In the genomic region with DNA sequence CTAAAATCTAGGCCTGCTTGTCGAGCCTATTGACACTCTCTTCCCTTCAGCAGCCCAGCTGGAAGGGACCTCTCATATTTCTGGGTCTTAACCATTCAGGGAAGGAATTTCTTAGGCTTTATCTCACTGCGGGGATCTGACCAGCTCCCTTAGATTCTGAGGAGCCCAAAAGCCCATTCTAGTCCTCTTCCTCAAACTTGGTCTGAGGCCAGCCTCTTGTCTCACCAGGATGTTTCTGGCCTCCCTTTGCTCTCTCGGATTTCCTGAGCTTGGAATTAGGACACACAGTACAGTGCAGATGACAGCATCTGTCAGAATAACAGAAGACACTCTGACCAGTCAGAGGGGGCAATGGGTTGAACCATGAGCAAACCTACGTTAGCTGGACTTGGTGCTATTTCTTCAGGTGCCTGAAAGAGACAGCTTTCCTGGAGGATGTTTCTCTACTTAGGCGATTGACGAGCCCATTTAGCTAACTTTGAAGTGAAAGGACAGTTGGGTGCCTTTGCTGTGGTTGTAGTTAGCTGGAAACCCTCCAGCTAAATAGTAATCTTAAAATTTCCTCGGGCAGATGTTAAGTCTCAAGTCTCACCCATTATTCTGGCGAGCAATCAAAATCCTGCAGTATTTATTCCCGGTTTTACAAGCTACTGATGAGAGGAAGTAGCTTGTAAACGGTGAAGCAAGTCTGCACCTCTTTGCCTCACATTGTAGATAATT, we compare ENCODE assay signal across 8 mouse cellular contexts. TPM values are rescaled to one million over a fixed set of nuclear protein-coding genes. Genes with fewer than 3 reads are reported as not detected.
A peak's percentile ranks its signal among the peaks of the same experiment; 100 is the strongest.
DNase-seq lines count a peak whose midpoint lies in the region; ATAC-seq and TF ChIP-seq lines count a peak whose summit lies in the region.

No protein-coding gene starts in this region.

- no peaks in the 10 kb centered on the region for H3K27me3 ChIP-seq in heart, adult 2 months (ENCODE audit: control insufficient read depth, insufficient read depth, low read length)
- no peaks in the 10 kb centered on the region for H3K27me3 ChIP-seq in kidney, adult 2 months (replicated peaks; ENCODE audit: control insufficient read depth, insufficient read depth, low read length)
- no peaks in the 10 kb centered on the region for H3K27me3 ChIP-seq in lung, postnatal 0 days (replicated peaks; ENCODE audit: insufficient read depth, low read length)

- H3K36me3 ChIP-seq in heart, adult 2 months (ENCODE audit: control insufficient read depth, insufficient read depth, low read length), result peaks cover 6% of the 10 kb centered on the region
- no peaks in the 10 kb centered on the region for H3K36me3 ChIP-seq in kidney, adult 2 months (ENCODE audit: control insufficient read depth, insufficient read depth, low read length)
- no peaks in the 10 kb centered on the region for H3K36me3 ChIP-seq in lung, postnatal 0 days (ENCODE audit: insufficient read depth, low read length)

- peak; percentile 45 for DNase-seq in gastrocnemius, adult 18-20 months (ENCODE audit: low spot score)
- DNase-seq in gastrocnemius, postnatal 25 days, result no peak
- peak; percentile 13 for DNase-seq in brain, adult 2 months (ENCODE audit: low read depth, low spot score)
- DNase-seq in heart, adult 2 months, result peak; percentile 33 to 39
- DNase-seq in kidney, adult 2 months, result peak; percentile 60
- peak; percentile 81 for DNase-seq in lung, postnatal 0 days (ENCODE audit: low spot score)
- no peak for DNase-seq in frontal cortex, adult 2 months (ENCODE audit: extremely low spot score in 1 of 2, low spot score in 1 of 2)

- peak; percentile 34 for ATAC-seq in lung, postnatal 0 days
- no peak for ATAC-seq in erythroid progenitor cell, adult 5-6 weeks (replicated peaks; ENCODE audit: low FRiP score, poor library complexity, severe bottlenecking)

- H3K4me2 ChIP-seq in lung, postnatal 0 days (replicated peaks; ENCODE audit: low read depth, low read length), result peak overlapping the region; percentile 75

- H3K4me1 ChIP-seq in heart, adult 2 months (ENCODE audit: control insufficient read depth, insufficient read depth, low read length), result peaks cover 4% of the 10 kb centered on the region
- H3K4me1 ChIP-seq in kidney, adult 2 months (ENCODE audit: control insufficient read depth, insufficient read depth, low read length), result peaks cover 9% of the 10 kb centered on the region; the same call in 1 of the 2 replicates
- H3K4me1 ChIP-seq in lung, postnatal 0 days (ENCODE audit: insufficient read depth, low read depth, low read length), result peaks cover 14% of the 10 kb centered on the region; the same call in 1 of the 2 replicates

- peaks cover 7% of the 10 kb centered on the region for H3K79me2 ChIP-seq in heart, adult 2 months (replicated peaks; ENCODE audit: control insufficient read depth, insufficient read depth, low read length)

- H3K9ac ChIP-seq in heart, adult 2 months (ENCODE audit: low read depth, low read length), result peak overlapping the region; percentile 20
- peak overlapping the region; percentile 97 for H3K9ac ChIP-seq in lung, postnatal 0 days (replicated peaks; ENCODE audit: low read depth)

- TF ChIP-seq CTCF in heart, adult 2 months (IDR thresholded peaks at IDR 0.05), result no peak
- TF ChIP-seq CTCF in kidney, adult 2 months (conservative IDR thresholded peaks at IDR 0.05; ENCODE audit: insufficient read depth, insufficient read length, low read depth, low read length), result no peak
- no peak for TF ChIP-seq CTCF in lung, postnatal 0 days (IDR thresholded peaks at IDR 0.05)

- WGBS in heart, adult 2 months, result 17% methylated on average over 10 of the region's 10 CpGs
- 10% methylated on average over 10 of the region's 10 CpGs for WGBS in kidney, adult 2 months
- WGBS in lung, postnatal 0 days, result 22% methylated on average over 10 of the region's 10 CpGs

- H3K4me3 ChIP-seq in heart, adult 2 months, result peak overlapping the region; percentile 95
- peak overlapping the region; percentile 63 for H3K4me3 ChIP-seq in kidney, adult 2 months (ENCODE audit: insufficient read depth, low read depth, low read length)
- H3K4me3 ChIP-seq in lung, postnatal 0 days (ENCODE audit: low read depth, low read length), result peak overlapping the region; percentile 93

- no peaks in the 10 kb centered on the region for H3K9me3 ChIP-seq in lung, postnatal 0 days (ENCODE audit: low read length)

- peak overlapping the region; percentile 90 for H3K27ac ChIP-seq in heart, adult 2 months
- peak overlapping the region; percentile 76 for H3K27ac ChIP-seq in kidney, adult 2 months (ENCODE audit: insufficient read depth, low read depth, low read length)
- H3K27ac ChIP-seq in lung, postnatal 0 days (ENCODE audit: low read length), result peak overlapping the region; percentile 95

- TF ChIP-seq POLR2A in heart, adult 2 months (IDR thresholded peaks at IDR 0.05; ENCODE audit: insufficient read depth, low read depth, low read length), result no peak
- no peak for TF ChIP-seq POLR2A in kidney, adult 2 months (IDR thresholded peaks at IDR 0.05; ENCODE audit: low read depth, low read length)

- TF ChIP-seq EP300 in heart, adult 2 months (IDR thresholded peaks at IDR 0.05; ENCODE audit: insufficient read depth, low read depth, low read length), result no peak
- TF ChIP-seq EP300 in lung, postnatal 0 days (IDR thresholded peaks at IDR 0.05), result peak; percentile 13

- intact Hi-C loops in heart, adult 2 months (cut with DNase I), result loop anchor here (5.0 kb wide), 2 partner anchors 131 to 151 kb away; partner anchors contain the start of genes Bub3 and Hmx3

RNA-seq across cellular contexts. Expression of gene Acadsb, which starts 1.0 kb away (rescaled TPM):
- total RNA-seq in gastrocnemius, adult 18-20 months (2021), result 100 to 1,000 TPM; 158 to 191 TPM
- 100 to 1,000 TPM; 120 to 130 TPM for total RNA-seq in gastrocnemius, postnatal 25 days (2021)
- total RNA-seq in heart, adult 2 months (2021), result 100 to 1,000 TPM; 233 to 264 TPM
- polyA plus RNA-seq in heart, adult 2 months (2012; rRNA removed), result 22.7 and 67.6 TPM in 2 replicates
- polyA plus RNA-seq in kidney, adult 2 months (2012; rRNA removed), result 23.2 and 30.9 TPM in 2 replicates
- polyA plus RNA-seq in lung, postnatal 0 days (2015; fragmentation: Nextera tagmentation; extraction: Ambion mirVana), result 99.4 and 129 TPM in 2 replicates
- total RNA-seq in erythroid progenitor cell, adult 5-6 weeks (2015; ENCODE audit: low replicate concordance), result 1.7 and 10.1 TPM in 2 replicates
- total RNA-seq in erythroid progenitor cell, adult 5-6 weeks (2017; ENCODE audit: low replicate concordance), result 12.9 and 18.9 TPM in 2 replicates
- 35.7 and 42.8 TPM in 2 replicates for polyA plus RNA-seq in frontal cortex, adult 2 months (2012; rRNA removed)

RNA-seq across cellular contexts. Expression of gene Ikzf5, which starts 1.1 kb away (rescaled TPM):
- total RNA-seq in gastrocnemius, adult 18-20 months (2021), result 10 to 100 TPM; 31.8 to 33.3 TPM
- total RNA-seq in gastrocnemius, postnatal 25 days (2021), result 10 to 100 TPM; 20.8 to 22.2 TPM
- total RNA-seq in heart, adult 2 months (2021), result 10 to 100 TPM; 33.5 to 39.5 TPM
- polyA plus RNA-seq in heart, adult 2 months (2012; rRNA removed), result 9.9 and 17.0 TPM in 2 replicates
- 7.5 and 10.3 TPM in 2 replicates for polyA plus RNA-seq in kidney, adult 2 months (2012; rRNA removed)
- 9.0 and 10.3 TPM in 2 replicates for polyA plus RNA-seq in lung, postnatal 0 days (2015; fragmentation: Nextera tagmentation; extraction: Ambion mirVana)
- total RNA-seq in erythroid progenitor cell, adult 5-6 weeks (2015; ENCODE audit: low replicate concordance), result 53.3 and 72.9 TPM in 2 replicates
- total RNA-seq in erythroid progenitor cell, adult 5-6 weeks (2017; ENCODE audit: low replicate concordance), result 46.1 and 50.6 TPM in 2 replicates
- polyA plus RNA-seq in frontal cortex, adult 2 months (2012; rRNA removed), result 15.6 and 18.5 TPM in 2 replicates

RNA-seq across cellular contexts. Expression of gene Pstk, which starts 40.4 kb away (rescaled TPM):
- 10 to 100 TPM; 37.8 to 43.5 TPM for total RNA-seq in gastrocnemius, adult 18-20 months (2021)
- total RNA-seq in gastrocnemius, postnatal 25 days (2021), result 10 to 100 TPM; 35.7 to 37.9 TPM
- total RNA-seq in heart, adult 2 months (2021), result 10 to 100 TPM; 35.0 to 43.4 TPM
- polyA plus RNA-seq in heart, adult 2 months (2012; rRNA removed), result 59.5 and 61.9 TPM in 2 replicates
- polyA plus RNA-seq in kidney, adult 2 months (2012; rRNA removed), result 40.9 and 45.9 TPM in 2 replicates
- polyA plus RNA-seq in lung, postnatal 0 days (2015; fragmentation: Nextera tagmentation; extraction: Ambion mirVana), result 30.5 and 32.7 TPM in 2 replicates
- 3.6 and 15.9 TPM in 2 replicates for total RNA-seq in erythroid progenitor cell, adult 5-6 weeks (2015; ENCODE audit: low replicate concordance)
- 3.3 and 4.5 TPM in 2 replicates for total RNA-seq in erythroid progenitor cell, adult 5-6 weeks (2017; ENCODE audit: low replicate concordance)
- 54.4 and 57.6 TPM in 2 replicates for polyA plus RNA-seq in frontal cortex, adult 2 months (2012; rRNA removed)

RNA-seq across cellular contexts. Expression of gene 2310057M21Rik, which starts 48.8 kb away (rescaled TPM):
- total RNA-seq in gastrocnemius, adult 18-20 months (2021), result 10 to 100 TPM; 18.6 to 31.3 TPM
- 10 to 100 TPM; 17.4 to 18.5 TPM for total RNA-seq in gastrocnemius, postnatal 25 days (2021)
- 10 to 100 TPM in 1 of 2 experiments, 1 to 10 TPM in 1; 9.7 to 17.1 TPM for total RNA-seq in heart, adult 2 months (2021)
- 6.2 and 8.1 TPM in 2 replicates for polyA plus RNA-seq in heart, adult 2 months (2012; rRNA removed)
- polyA plus RNA-seq in kidney, adult 2 months (2012; rRNA removed), result 5.7 and 6.0 TPM in 2 replicates
- polyA plus RNA-seq in lung, postnatal 0 days (2015; fragmentation: Nextera tagmentation; extraction: Ambion mirVana), result 10.7 and 12.5 TPM in 2 replicates
- total RNA-seq in erythroid progenitor cell, adult 5-6 weeks (2015; ENCODE audit: low replicate concordance), result 4.3 and 9.2 TPM in 2 replicates
- 5.6 and 6.0 TPM in 2 replicates for total RNA-seq in erythroid progenitor cell, adult 5-6 weeks (2017; ENCODE audit: low replicate concordance)
- 15.3 and 17.2 TPM in 2 replicates for polyA plus RNA-seq in frontal cortex, adult 2 months (2012; rRNA removed)

Comparison
In these comparisons a context has a peak if more than half of its experiments do, and no peak if none do; other contexts are left out.
1. DNase-seq: peak in gastrocnemius, adult 18-20 months (single experiment), brain, adult 2 months (single experiment), heart, adult 2 months (2 of 2), kidney, adult 2 months (single experiment) and lung, postnatal 0 days (single experiment); none in gastrocnemius, postnatal 25 days (single experiment) and frontal cortex, adult 2 months (0 of 2).
2. RNA of gene Acadsb, which starts 1.0 kb away (total RNA-seq): 233 to 264 TPM in heart, adult 2 months, 158 to 191 TPM in gastrocnemius, adult 18-20 months and 120 to 130 TPM in gastrocnemius, postnatal 25 days; 1.7 to 18.9 TPM in erythroid progenitor cell, adult 5-6 weeks; every median in the first group is over 4 times any median in the second.
3. Peak in every context shown above with its lines, with median percentiles within 50 percentile points of each other: H3K27ac ChIP-seq and H3K4me3 ChIP-seq.